Mouse (Mus musculus) brain, embryonic 14.5 days (tissue): ENCODE results near the gene Adam10.

Experiments
- CTCF ChIP-seq: fragments of 200-500 bp; IDR thresholded peaks from 2 replicates; pipeline ENCODE4 v1.5.1; 2012; ENCODE audit warnings: inconsistent platforms, mild to moderate bottlenecking, moderate library complexity, borderline replicate concordance; ENCODE audit not compliant: insufficient read depth, insufficient read length; ENCODE audit errors: extremely low read depth
- POLR2A ChIP-seq: fragments of 200-500 bp; IDR thresholded peaks from 2 replicates; pipeline ENCODE4 v1.6.1; 2012; ENCODE audit warnings: mild to moderate bottlenecking, inconsistent platforms, borderline replicate concordance; ENCODE audit not compliant: poor library complexity, insufficient read depth, insufficient read length, severe bottlenecking; ENCODE audit errors: extremely low read depth

GRCm38 (mm10) chr9:70636748-70637147, 42.0 kb upstream of the Adam10 start:
- TF ChIP-seq CTCF: no peak
- no peak for TF ChIP-seq POLR2A
